Mouse (Mus musculus) CH12.LX (cell line): ENCODE data around the gene Mta2. TPM values are rescaled to one million over a fixed set of nuclear protein-coding genes. Genes with fewer than 3 reads are reported as not detected.

Source experiments
- DNase-seq: peaks from one replicate; pipeline ENCODE4 v3.0.0-alpha.2; 2013; ENCODE audit errors: extremely low read depth
- H3K27ac ChIP-seq: 2 replicates; pipeline ENCODE4 v1.5.1; 2012; ENCODE audit warnings: low read depth, mild to moderate bottlenecking, control low read depth, moderate library complexity; ENCODE audit not compliant: insufficient read depth
- H3K27me3 ChIP-seq: replicated peaks from 2 replicates; pipeline ENCODE3; 2012; ENCODE audit warnings: inconsistent platforms
- H3K36me3 ChIP-seq, 2 experiments: replicated peaks in 1 of 2; 2 replicates each; pipeline versions ENCODE3 to v1.6.1; 2012; ENCODE audit warnings: inconsistent platforms in 1 of 2, low read length in 1 of 2, mild to moderate bottlenecking in 1 of 2, mixed read lengths in 1 of 2, moderate library complexity in 1 of 2; ENCODE audit not compliant: control insufficient read depth in 1 of 2, insufficient read depth in 1 of 2
- H3K4me1 ChIP-seq, 2 experiments: 2 replicates each; pipeline ENCODE4 v1.6.1; 2012; ENCODE audit warnings: inconsistent platforms in 1 of 2, moderate library complexity in 1 of 2; ENCODE audit not compliant: insufficient read depth in 2 of 2, control insufficient read depth in 1 of 2
- H3K4me2 ChIP-seq: 2 replicates; pipeline ENCODE4 v1.6.1; 2012; ENCODE audit warnings: low read depth, mild to moderate bottlenecking, control low read depth; ENCODE audit not compliant: poor library complexity, insufficient read depth, severe bottlenecking
- H3K4me3 ChIP-seq, 3 experiments: fragments of 150-350 bp in 1 of 3; sonication (generic) in 1 of 3; replicated peaks in 1 of 3; 2 replicates each; pipeline versions ENCODE3 to v1.5.1; 2011 to 2012; ENCODE audit warnings: low read depth in 2 of 3, low read length in 2 of 3, mild to moderate bottlenecking in 2 of 3, moderate library complexity in 2 of 3, control low read depth in 1 of 3, improper control_type of control experiment in 1 of 3, inconsistent platforms in 1 of 3, mixed read lengths in 1 of 3; ENCODE audit not compliant: poor library complexity in 1 of 3
- H3K79me2 ChIP-seq: replicated peaks from 2 replicates; pipeline ENCODE4 v1.6.1; 2012; ENCODE audit warnings: mild to moderate bottlenecking, moderate library complexity; ENCODE audit not compliant: control insufficient read depth, poor library complexity, insufficient read depth, severe bottlenecking; ENCODE audit errors: extremely low read depth
- H3K9ac ChIP-seq: 2 replicates; pipeline ENCODE4 v1.6.1; 2012; ENCODE audit warnings: low read depth, mild to moderate bottlenecking, control low read depth, moderate library complexity; ENCODE audit not compliant: insufficient read depth
- H3K9me3 ChIP-seq: replicated peaks from 2 replicates; pipeline ENCODE3; 2012; ENCODE audit warnings: low read length, inconsistent platforms, mixed read lengths
- BHLHE40 ChIP-seq: IDR thresholded peaks from 2 replicates; pipeline ENCODE4 v1.6.1; 2011; ENCODE audit warnings: mild to moderate bottlenecking, low read depth, low read length, improper control_type of control experiment
- CTCF ChIP-seq, 2 experiments: IDR thresholded peaks in 1 of 2; conservative IDR thresholded peaks in 1 of 2; 2 replicates each; pipeline ENCODE4 v1.5.1; 2011 to 2012; ENCODE audit warnings: low read depth in 2 of 2, low read length in 2 of 2, improper control_type of control experiment in 1 of 2, inconsistent platforms in 1 of 2, mild to moderate bottlenecking in 1 of 2, moderate library complexity in 1 of 2
- E2F4 ChIP-seq: IDR thresholded peaks from 2 replicates; pipeline ENCODE4 v1.6.1; 2011; ENCODE audit warnings: low read depth, low read length, improper control_type of control experiment; ENCODE audit not compliant: insufficient replicate concordance
- ELF1 ChIP-seq: IDR thresholded peaks from 2 replicates; pipeline ENCODE4 v1.6.1; 2014; ENCODE audit warnings: low read depth, mild to moderate bottlenecking, inconsistent platforms, low read length, improper control_type of control experiment
- IRF4 ChIP-seq: IDR thresholded peaks from 2 replicates; pipeline ENCODE4 v1.6.1; 2014; ENCODE audit warnings: low read depth, mild to moderate bottlenecking, inconsistent platforms, low read length, improper control_type of control experiment
- JUN ChIP-seq: IDR thresholded peaks from 2 replicates; pipeline ENCODE4 v1.6.1; 2011; ENCODE audit warnings: low read depth, mild to moderate bottlenecking, low read length, improper control_type of control experiment, moderate library complexity; ENCODE audit not compliant: insufficient read depth
- JUND ChIP-seq: conservative IDR thresholded peaks from 2 replicates; pipeline ENCODE4 v1.6.1; 2011; ENCODE audit warnings: low read depth, low read length, improper control_type of control experiment
- MAZ ChIP-seq: IDR thresholded peaks from 2 replicates; pipeline ENCODE4 v1.6.1; 2012; ENCODE audit warnings: low read depth, mild to moderate bottlenecking, inconsistent platforms, low read length, improper control_type of control experiment, moderate library complexity
- MEF2A ChIP-seq: IDR thresholded peaks from 2 replicates; pipeline ENCODE4 v1.6.1; 2014; ENCODE audit warnings: low read depth, mild to moderate bottlenecking, inconsistent platforms, low read length, improper control_type of control experiment, borderline replicate concordance
- MXI1 ChIP-seq: IDR thresholded peaks from 2 replicates; pipeline ENCODE4 v1.6.1; 2011; ENCODE audit warnings: mild to moderate bottlenecking, low read depth, low read length, improper control_type of control experiment
- NELFE ChIP-seq: IDR thresholded peaks from 2 replicates; pipeline ENCODE4 v1.6.1; 2011; ENCODE audit warnings: low read depth, low read length, improper control_type of control experiment
- POLR2A ChIP-seq: IDR thresholded peaks from 2 replicates; pipeline ENCODE4 v1.6.1; 2011; ENCODE audit warnings: low read depth, mild to moderate bottlenecking, improper control_type of control experiment, low read length
- POLR2AphosphoS2 ChIP-seq: IDR thresholded peaks from 2 replicates; pipeline ENCODE4 v1.6.1; 2011; ENCODE audit warnings: low read depth, low read length, improper control_type of control experiment
- RAD21 ChIP-seq: IDR thresholded peaks from 2 replicates; pipeline ENCODE4 v1.6.1; 2011; ENCODE audit warnings: low read depth, mild to moderate bottlenecking, low read length, improper control_type of control experiment, moderate library complexity
- RCOR1 ChIP-seq: conservative IDR thresholded peaks from 2 replicates; pipeline ENCODE4 v1.6.1; 2012; ENCODE audit warnings: low read depth, mild to moderate bottlenecking, inconsistent platforms, low read length, improper control_type of control experiment
- TBP ChIP-seq: conservative IDR thresholded peaks from 2 replicates; pipeline ENCODE4 v1.6.1; 2011; ENCODE audit warnings: low read depth, low read length, improper control_type of control experiment
- ZKSCAN1 ChIP-seq: IDR thresholded peaks from 2 replicates; pipeline ENCODE4 v1.6.1; 2012; ENCODE audit warnings: low read depth, inconsistent platforms, low read length, improper control_type of control experiment, borderline replicate concordance
- ZMIZ1 ChIP-seq: IDR thresholded peaks from 2 replicates; pipeline ENCODE4 v1.6.1; 2012; ENCODE audit warnings: low read depth, mild to moderate bottlenecking, inconsistent platforms, low read length, improper control_type of control experiment
- dilution Hi-C: fragments of 300-500 bp; cut with MboI; formaldehyde crosslinking; loops from 2 replicates; pipeline ENCODE4 v1.14.3; 2020; ENCODE audit warnings: low sequenced_read_pairs; ENCODE audit not compliant: extremely low pct_unique_long_range_greater_than_20kb, extremely low pct_ligation_motif_present
- in situ Hi-C: fragments of 300-500 bp; cut with MboI; formaldehyde crosslinking; loops from 3 replicates; pipeline ENCODE4 v1.14.3; 2019; ENCODE audit warnings: low sequenced_read_pairs, low pct_ligation_motif_present, low pct_unique_long_range_greater_than_20kb, mixed read lengths
- polyA plus RNA-seq: library from polyadenylated mRNA; unstranded; fragments of >175 nt; gene quantifications from 2 replicates; pipeline ENCODE4 v1.2.1, GENCODE M21; 2012; ENCODE audit warnings: low read depth; ENCODE audit not compliant: insufficient read length
- total RNA-seq, 2 experiments: library from RNA; depleted of rRNA; stranded (reverse); fragments of 300-350 nt in 1 of 2; fragments of >200 nt in 1 of 2; gene quantifications; 2 replicates each; pipeline ENCODE4 v1.2.3; 2012 to 2014

Gene Mta2
- total and polyA plus RNA-seq, 3 experiments, result 115 to 162 (median 131) TPM

- TF ChIP-seq TBP (no peak), BHLHE40 (no peak), MEF2A (no peak), RCOR1 (no peak), JUND (no peak), ZKSCAN1 (no peak), ELF1 (no peak), POLR2A (no peak), JUN (no peak), IRF4 (no peak), NELFE (no peak), MXI1 (no peak), MAZ (no peak), POLR2AphosphoS2 (no peak), RAD21 (no peak)
- Histone ChIP-seq H3K9me3 (no peaks in the 10 kb centered on the region), H3K36me3 (peaks cover 26 to 38% of the 10 kb centered on the region in 2 experiments), H3K4me2 (peak overlapping the region; percentile 45), H3K79me2 (peaks cover 62% of the 10 kb centered on the region), H3K27me3 (no peaks in the 10 kb centered on the region), H3K9ac (0 out of 2 replicates have a peak overlapping the region, but pooled peaks have one; percentile 17), H3K4me3 (no peak overlapping the region), H3K27ac (0 out of 2 replicates have a peak overlapping the region, but pooled peaks have one; percentile 88), H3K4me1 (peaks cover 24 to 57% of the 10 kb centered on the region in 2 experiments)
- in situ Hi-C loops, result loop anchor here (10.0 kb wide), 1 partner anchor 56 kb away; no protein-coding TSS in a partner anchor
- dilution Hi-C loops, result no loop called here
- no peak for DNase-seq
These were observed 56.9 kb downstream of the Mta2 start for GRCm38 (mm10) chr19:8998546-8998945.

- dilution Hi-C loops (no loop called here), in situ Hi-C loops (loop anchor here (10.0 kb wide), 1 partner anchor 56 kb away; no protein-coding TSS in a partner anchor)
- H3K27me3 ChIP-seq, result no peaks in the 10 kb centered on the region
- 0 out of 2 replicates have a peak overlapping the region, but pooled peaks have one; percentile 45 for H3K4me2 ChIP-seq
- TF ChIP-seq CTCF (conservative IDR thresholded peaks at IDR 0.05 in 1 of 2, IDR thresholded peaks at IDR 0.05 in 1 of 2; ENCODE audit: low read depth in 2 of 2, low read length in 2 of 2) (no peak), JUN (no peak), ZMIZ1 (no peak), E2F4 (no peak)
- H3K79me2 ChIP-seq, result peaks cover 58% of the 10 kb centered on the region
- H3K4me3 ChIP-seq, result no peak overlapping the region
- H3K36me3 ChIP-seq, result peaks cover 28 to 39% of the 10 kb centered on the region in 2 experiments
- H3K27ac ChIP-seq, result no peak overlapping the region
- no peaks in the 10 kb centered on the region for H3K9me3 ChIP-seq
- no peak for DNase-seq
- no peak overlapping the region for H3K9ac ChIP-seq
- peaks cover 22 to 51% of the 10 kb centered on the region in 2 experiments for H3K4me1 ChIP-seq
These were observed 57.5 kb downstream of the Mta2 start for GRCm38 (mm10) chr19:8999223-8999622.

Other genes with a start within 250 kb of the Mta2 start
Only the 20 nearest of the 32 such genes appear.
- gene Ttc9c, start 122.5 kb upstream of the Mta2 start, total RNA-seq (2012; rRNA removed), result 37.6 and 42.0 TPM in 2 replicates
- 56.5 and 57.2 TPM in 2 replicates for gene Ttc9c, start 122.5 kb upstream of the Mta2 start, total RNA-seq (2014; rRNA removed)
- gene Ttc9c, start 122.5 kb upstream of the Mta2 start, polyA plus RNA-seq, result 42.2 and 44.7 TPM in 2 replicates
- gene Hnrnpul2, start 121.9 kb upstream of the Mta2 start, total RNA-seq (2012; rRNA removed), result 44.3 and 44.8 TPM in 2 replicates
- 17.8 and 19.7 TPM in 2 replicates for gene Hnrnpul2, start 121.9 kb upstream of the Mta2 start, total RNA-seq (2014; rRNA removed)
- gene Hnrnpul2, start 121.9 kb upstream of the Mta2 start, polyA plus RNA-seq, result 81.6 and 94.1 TPM in 2 replicates
- 0.25 and 0.67 TPM in 2 replicates for gene AC129217.1, start 112.1 kb upstream of the Mta2 start, total RNA-seq (2012; rRNA removed)
- gene AC129217.1, start 112.1 kb upstream of the Mta2 start, total RNA-seq (2014; rRNA removed), result 2.1 and 5.1 TPM in 2 replicates
- 63.9 and 77.4 TPM in 2 replicates for gene AC129217.1, start 112.1 kb upstream of the Mta2 start, polyA plus RNA-seq
- gene Bscl2, start 104.4 kb upstream of the Mta2 start, total RNA-seq (2012; rRNA removed), result 91.0 and 117 TPM in 2 replicates
- gene Bscl2, start 104.4 kb upstream of the Mta2 start, total RNA-seq (2014; rRNA removed), result 27.9 and 30.9 TPM in 2 replicates
- 46.7 and 51.6 TPM in 2 replicates for gene Bscl2, start 104.4 kb upstream of the Mta2 start, polyA plus RNA-seq
- gene Gng3, start 102.7 kb upstream of the Mta2 start, total RNA-seq (2012; rRNA removed), result 3.1 and 6.1 TPM in 2 replicates
- 0.55 and 0.56 TPM in 2 replicates for gene Gng3, start 102.7 kb upstream of the Mta2 start, total RNA-seq (2014; rRNA removed)
- 8.1 and 10.3 TPM in 2 replicates for gene Gng3, start 102.7 kb upstream of the Mta2 start, polyA plus RNA-seq
- 0.13 and 0.17 TPM in 2 replicates for gene Lrrn4cl, start 91.1 kb upstream of the Mta2 start, total RNA-seq (2012; rRNA removed)
- gene Lrrn4cl, start 91.1 kb upstream of the Mta2 start, total RNA-seq (2014; rRNA removed), result 0.31 and 0.32 TPM in 2 replicates
- 0.41 and 0.61 TPM in 2 replicates for gene Lrrn4cl, start 91.1 kb upstream of the Mta2 start, polyA plus RNA-seq
- 134 and 140 TPM in 2 replicates for gene Ubxn1, start 70.4 kb upstream of the Mta2 start, total RNA-seq (2012; rRNA removed)
- 96.3 and 107 TPM in 2 replicates for gene Ubxn1, start 70.4 kb upstream of the Mta2 start, total RNA-seq (2014; rRNA removed)
- 226 and 279 TPM in 2 replicates for gene Ubxn1, start 70.4 kb upstream of the Mta2 start, polyA plus RNA-seq
- 53.9 and 56.6 TPM in 2 replicates for gene Uqcc3, start 61.0 kb upstream of the Mta2 start, total RNA-seq (2012; rRNA removed)
- 23.5 and 24.0 TPM in 2 replicates for gene Uqcc3, start 61.0 kb upstream of the Mta2 start, total RNA-seq (2014; rRNA removed)
- gene Uqcc3, start 61.0 kb upstream of the Mta2 start, polyA plus RNA-seq, result 42.6 and 52.0 TPM in 2 replicates
- 7.5 and 14.3 TPM in 2 replicates for gene Lbhd1, start 58.1 kb upstream of the Mta2 start, total RNA-seq (2012; rRNA removed)
- 15.5 and 15.6 TPM in 2 replicates for gene Lbhd1, start 58.1 kb upstream of the Mta2 start, total RNA-seq (2014; rRNA removed)
- gene Lbhd1, start 58.1 kb upstream of the Mta2 start, polyA plus RNA-seq, result 50.4 and 80.4 TPM in 2 replicates
- gene Gm49403, start 57.9 kb upstream of the Mta2 start, total RNA-seq (2012; rRNA removed), result not detected in 2 replicates
- not detected in 2 replicates for gene Gm49403, start 57.9 kb upstream of the Mta2 start, total RNA-seq (2014; rRNA removed)
- gene Gm49403, start 57.9 kb upstream of the Mta2 start, polyA plus RNA-seq, result not detected in 2 replicates
- gene 1810009A15Rik, start 53.0 kb upstream of the Mta2 start, total RNA-seq (2012; rRNA removed), result 157 and 224 TPM in 2 replicates
- gene 1810009A15Rik, start 53.0 kb upstream of the Mta2 start, total RNA-seq (2014; rRNA removed), result 198 and 218 TPM in 2 replicates
- 161 and 176 TPM in 2 replicates for gene 1810009A15Rik, start 53.0 kb upstream of the Mta2 start, polyA plus RNA-seq
- gene Gm49416, start 52.9 kb upstream of the Mta2 start, total RNA-seq (2012; rRNA removed), result not detected in 2 replicates
- gene Gm49416, start 52.9 kb upstream of the Mta2 start, total RNA-seq (2014; rRNA removed), result not detected in 2 replicates
- 11.1 and 53.2 TPM in 2 replicates for gene Gm49416, start 52.9 kb upstream of the Mta2 start, polyA plus RNA-seq
- gene Ints5, start 48.9 kb upstream of the Mta2 start, total RNA-seq (2012; rRNA removed), result 38.9 and 49.9 TPM in 2 replicates
- 15.7 and 17.2 TPM in 2 replicates for gene Ints5, start 48.9 kb upstream of the Mta2 start, total RNA-seq (2014; rRNA removed)
- gene Ints5, start 48.9 kb upstream of the Mta2 start, polyA plus RNA-seq, result 30.6 and 38.0 TPM in 2 replicates
- 165 and 169 TPM in 2 replicates for gene Ganab, start 43.8 kb upstream of the Mta2 start, total RNA-seq (2012; rRNA removed)
- gene Ganab, start 43.8 kb upstream of the Mta2 start, total RNA-seq (2014; rRNA removed), result 85.7 and 97.0 TPM in 2 replicates
- gene Ganab, start 43.8 kb upstream of the Mta2 start, polyA plus RNA-seq, result 139 and 143 TPM in 2 replicates
- gene B3gat3, start 21.5 kb upstream of the Mta2 start, total RNA-seq (2012; rRNA removed), result 49.9 and 54.8 TPM in 2 replicates
- 17.8 and 18.6 TPM in 2 replicates for gene B3gat3, start 21.5 kb upstream of the Mta2 start, total RNA-seq (2014; rRNA removed)
- gene B3gat3, start 21.5 kb upstream of the Mta2 start, polyA plus RNA-seq, result 31.0 and 33.0 TPM in 2 replicates
- gene Rom1, start 12.5 kb upstream of the Mta2 start, total RNA-seq (2012; rRNA removed), result 5.5 and 5.6 TPM in 2 replicates
- 4.2 and 4.7 TPM in 2 replicates for gene Rom1, start 12.5 kb upstream of the Mta2 start, total RNA-seq (2014; rRNA removed)
- 4.8 and 4.9 TPM in 2 replicates for gene Rom1, start 12.5 kb upstream of the Mta2 start, polyA plus RNA-seq
- gene Eml3, start 12.3 kb upstream of the Mta2 start, total RNA-seq (2012; rRNA removed), result 33.3 and 33.6 TPM in 2 replicates
- 18.7 and 20.4 TPM in 2 replicates for gene Eml3, start 12.3 kb upstream of the Mta2 start, total RNA-seq (2014; rRNA removed)
- gene Eml3, start 12.3 kb upstream of the Mta2 start, polyA plus RNA-seq, result 35.2 and 37.3 TPM in 2 replicates
- 47.7 and 49.1 TPM in 2 replicates for gene Tut1, start 12.0 kb downstream of the Mta2 start, total RNA-seq (2012; rRNA removed)
- 40.4 and 41.8 TPM in 2 replicates for gene Tut1, start 12.0 kb downstream of the Mta2 start, total RNA-seq (2014; rRNA removed)
- 52.9 and 54.9 TPM in 2 replicates for gene Tut1, start 12.0 kb downstream of the Mta2 start, polyA plus RNA-seq
- gene Eef1g, start 25.2 kb downstream of the Mta2 start, total RNA-seq (2012; rRNA removed), result 1,294 and 1,368 TPM in 2 replicates
- gene Eef1g, start 25.2 kb downstream of the Mta2 start, total RNA-seq (2014; rRNA removed), result 1,172 and 1,266 TPM in 2 replicates
- gene Eef1g, start 25.2 kb downstream of the Mta2 start, polyA plus RNA-seq, result 1,511 and 1,695 TPM in 2 replicates
- gene Ahnak, start 47.4 kb downstream of the Mta2 start, total RNA-seq (2012; rRNA removed), result 15.3 and 21.7 TPM in 2 replicates
- 1.5 and 1.7 TPM in 2 replicates for gene Ahnak, start 47.4 kb downstream of the Mta2 start, total RNA-seq (2014; rRNA removed)
- gene Ahnak, start 47.4 kb downstream of the Mta2 start, polyA plus RNA-seq, result 1.8 and 2.0 TPM in 2 replicates